Mouse (Mus musculus): ENCODE data around the gene Masp1. TPM values are rescaled to one million over a fixed set of nuclear protein-coding genes. Genes with fewer than 3 reads are reported as not detected.

Gene Masp1
- polyA plus RNA-seq, 1 experiment = 0.80 TPM

DNA sequence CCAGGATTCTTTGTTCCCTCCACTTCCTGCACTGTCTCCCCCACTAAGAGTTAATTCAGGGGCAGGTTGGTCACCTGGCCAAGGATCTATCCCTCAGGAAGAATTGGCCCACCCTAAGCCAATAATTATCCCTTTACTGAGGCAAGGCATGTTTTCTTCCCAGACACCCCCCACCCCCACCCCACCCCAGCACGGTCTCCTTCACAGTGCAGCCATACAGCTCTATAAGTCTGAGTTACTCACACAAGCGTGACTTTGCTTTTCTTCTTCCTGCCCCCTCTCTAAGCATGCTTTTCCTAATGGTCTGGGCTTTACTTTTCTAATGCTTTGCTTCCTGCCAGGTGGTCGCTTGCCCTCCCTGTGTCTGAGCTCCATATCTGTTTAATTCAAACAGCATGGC is 118.7 kb downstream of the Masp1 start:
- Histone ChIP-seq H3K36me3 (ENCODE audit: control insufficient read depth, insufficient read depth, low read length) (no peaks in the 10 kb centered on the region), H3K4me1 (replicated peaks; ENCODE audit: control insufficient read depth, insufficient read depth, low read length) (peaks cover 11% of the 10 kb centered on the region), H3K27me3 (ENCODE audit: control insufficient read depth, insufficient read depth, low read length) (no peaks in the 10 kb centered on the region), H3K27ac (ENCODE audit: control insufficient read depth, insufficient read depth, low read length) (no peak overlapping the region), H3K4me3 (ENCODE audit: control insufficient read depth, insufficient read depth, low read length) (no peak overlapping the region)
- no peak for TF ChIP-seq POLR2A (IDR thresholded peaks at IDR 0.05; ENCODE audit: control insufficient read depth, extremely low read depth, insufficient read depth, low read length, poor library complexity)
- no peak for TF ChIP-seq CTCF (IDR thresholded peaks at IDR 0.05; ENCODE audit: borderline replicate concordance, control insufficient read depth, extremely low read depth, insufficient read depth, low read length, poor library complexity)
- no peak for DNase-seq
- WGBS = 40% methylated on average over 3 of the region's 3 CpGs

- Histone ChIP-seq H3K4me3 (ENCODE audit: control insufficient read depth, insufficient read depth, low read length) (no peak overlapping the region), H3K27ac (ENCODE audit: control insufficient read depth, insufficient read depth, low read length) (no peak overlapping the region), H3K27me3 (ENCODE audit: control insufficient read depth, insufficient read depth, low read length) (no peaks in the 10 kb centered on the region), H3K36me3 (ENCODE audit: control insufficient read depth, insufficient read depth, low read length) (no peaks in the 10 kb centered on the region), H3K4me1 (replicated peaks; ENCODE audit: control insufficient read depth, insufficient read depth, low read length) (peaks cover 11% of the 10 kb centered on the region)
- TF ChIP-seq POLR2A (IDR thresholded peaks at IDR 0.05; ENCODE audit: control insufficient read depth, extremely low read depth, insufficient read depth, low read length, poor library complexity) = no peak
- no peak for TF ChIP-seq CTCF (IDR thresholded peaks at IDR 0.05; ENCODE audit: borderline replicate concordance, control insufficient read depth, extremely low read depth, insufficient read depth, low read length, poor library complexity)
- DNase-seq = no peak
- 56% methylated on average over 4 of the region's 4 CpGs for WGBS
Observed at GRCm38 (mm10) chr16:23401463-23401862, 119.2 kb downstream of the Masp1 start.

Other genes with a start within 250 kb of the Masp1 start
- 0.04 and 0.05 TPM in 2 replicates for gene Rtp1, start 91.7 kb downstream of the Masp1 start, polyA plus RNA-seq (2012; rRNA removed)
- gene Rtp4, start 524 bp downstream of the Masp1 start, polyA plus RNA-seq (2012; rRNA removed) = 35.0 and 39.1 TPM in 2 replicates

Measured in thymus, adult 2 months (tissue).